ENCODE assay signal across 16 mouse cellular contexts in genomic region chr17:83307641-83308296, GRCm38 (mm10). TPM values are rescaled to one million over a fixed set of nuclear protein-coding genes. Genes with fewer than 3 reads are reported as not detected.
DNase-seq lines count a peak whose midpoint lies in the region; ATAC-seq and TF ChIP-seq lines count a peak whose summit lies in the region.
"Had no signal": no experiment of that assay in that cellular context is flagged by ENCODE, and none has a peak within 500 bp of the region (broad histone marks: within the 10 kb centered on the region; RNA-seq: fewer than 3 reads in every experiment).

No protein-coding gene starts in this region.

- WGBS in kidney, embryonic 15.5 days, result 55% methylated on average over 11 of the region's 11 CpGs
- 13% methylated on average over 11 of the region's 11 CpGs for WGBS in limb, embryonic 13.5 days
- 58% methylated on average over 11 of the region's 11 CpGs for WGBS in stomach, embryonic 16.5 days
- 62% methylated on average over 11 of the region's 11 CpGs for WGBS in hindbrain, embryonic 13.5 days
- WGBS in kidney, adult 2 months, result 61% methylated on average over 11 of the region's 11 CpGs

- no peak overlapping the region for H3K4me2 ChIP-seq in kidney, embryonic 15.5 days
- peak overlapping the region; percentile 19 for H3K4me2 ChIP-seq in limb, embryonic 13.5 days (replicated peaks)
- H3K4me2 ChIP-seq in stomach, embryonic 16.5 days (ENCODE audit: low read depth, low read length), result no peak overlapping the region
- no peak overlapping the region for H3K4me2 ChIP-seq in hindbrain, embryonic 13.5 days
- H3K4me2 ChIP-seq: forebrain, embryonic 13.5 days; neural tube, embryonic 13.5 days had no signal

- TF ChIP-seq POLR2A in kidney, adult 2 months (IDR thresholded peaks at IDR 0.05; ENCODE audit: low read depth, low read length), result no peak

- H3K36me3 ChIP-seq in kidney, embryonic 15.5 days, result no peaks in the 10 kb centered on the region
- H3K36me3 ChIP-seq in limb, embryonic 13.5 days, result no peaks in the 10 kb centered on the region
- no peaks in the 10 kb centered on the region for H3K36me3 ChIP-seq in stomach, embryonic 16.5 days (ENCODE audit: control insufficient read depth, insufficient read depth, low read length)
- H3K36me3 ChIP-seq in hindbrain, embryonic 13.5 days, result no peaks in the 10 kb centered on the region
- H3K36me3 ChIP-seq in kidney, adult 2 months (ENCODE audit: control insufficient read depth, insufficient read depth, low read length), result no peaks in the 10 kb centered on the region
- H3K36me3 ChIP-seq: neural tube, embryonic 13.5 days had no signal

- no peak overlapping the region for H3K4me3 ChIP-seq in kidney, embryonic 15.5 days (replicated peaks)
- no peak overlapping the region for H3K4me3 ChIP-seq in limb, embryonic 13.5 days
- H3K4me3 ChIP-seq in stomach, embryonic 16.5 days (replicated peaks; ENCODE audit: low read length), result no peak overlapping the region
- no peak overlapping the region for H3K4me3 ChIP-seq in hindbrain, embryonic 13.5 days
- no peak overlapping the region for H3K4me3 ChIP-seq in kidney, adult 2 months (ENCODE audit: insufficient read depth, low read depth, low read length)
- H3K4me3 ChIP-seq: forebrain, embryonic 13.5 days; neural tube, embryonic 13.5 days had no signal

- H3K9me3 ChIP-seq in kidney, embryonic 15.5 days (replicated peaks), result no peaks in the 10 kb centered on the region
- H3K9me3 ChIP-seq in limb, embryonic 13.5 days, result no peaks in the 10 kb centered on the region
- H3K9me3 ChIP-seq in stomach, embryonic 16.5 days (replicated peaks; ENCODE audit: control insufficient read depth, low read length), result no peaks in the 10 kb centered on the region
- H3K9me3 ChIP-seq in hindbrain, embryonic 13.5 days, result no peaks in the 10 kb centered on the region
- H3K9me3 ChIP-seq: forebrain, embryonic 13.5 days; neural tube, embryonic 13.5 days had no signal

- TF ChIP-seq CTCF in kidney, adult 2 months (conservative IDR thresholded peaks at IDR 0.05; ENCODE audit: insufficient read depth, insufficient read length, low read depth, low read length), result no peak

- H3K4me1 ChIP-seq in kidney, embryonic 15.5 days, result peaks cover 30% of the 10 kb centered on the region
- peaks cover 42% of the 10 kb centered on the region for H3K4me1 ChIP-seq in limb, embryonic 13.5 days
- peaks cover 32% of the 10 kb centered on the region for H3K4me1 ChIP-seq in stomach, embryonic 16.5 days (ENCODE audit: control insufficient read depth, insufficient read depth, low read length)
- H3K4me1 ChIP-seq in hindbrain, embryonic 13.5 days (replicated peaks), result peaks cover 9% of the 10 kb centered on the region
- H3K4me1 ChIP-seq in kidney, adult 2 months (ENCODE audit: control insufficient read depth, insufficient read depth, low read length), result peaks cover 2% of the 10 kb centered on the region; the same call in 1 of the 2 replicates

- no peak for ATAC-seq in kidney, embryonic 15.5 days (replicated peaks; ENCODE audit: low FRiP score)
- ATAC-seq in hematopoietic stem cell, adult 5-6 weeks (replicated peaks in 1 of 2; ENCODE audit: insufficient read depth in 1 of 2, low FRiP score in 2 of 2, low TSS enrichment in 1 of 2, low read depth in 1 of 2, poor library complexity in 2 of 2, severe bottlenecking in 2 of 2), result peak; percentile 37 to 43; a peak in 3 of 4 replicates
- ATAC-seq in limb, embryonic 13.5 days (ENCODE audit: low FRiP score, low read depth), result no peak
- peak; percentile 43; the same call in 1 of the 2 replicates for ATAC-seq in stomach, embryonic 16.5 days (ENCODE audit: insufficient read depth, low FRiP score)
- ATAC-seq in hindbrain, embryonic 13.5 days (ENCODE audit: low FRiP score), result no peak
- ATAC-seq: forebrain, embryonic 13.5 days; hindbrain, postnatal 0 days had no signal

- DNase-seq in kidney, postnatal 36 days, result no peak
- no peak for DNase-seq in ovary, adult 18-20 months (ENCODE audit: low spot score)
- DNase-seq in kidney, adult 2 months, result no peak
- DNase-seq: cerebellum, adult 11-12 months; heart, postnatal 14 days; left cerebral cortex, postnatal 4 days; thymus, postnatal 4 days had no signal

- H3K27ac ChIP-seq in kidney, embryonic 15.5 days, result peak overlapping the region; percentile 28; the same call in 1 of the 2 replicates
- H3K27ac ChIP-seq in limb, embryonic 13.5 days, result no peak overlapping the region
- peak overlapping the region; percentile 82 for H3K27ac ChIP-seq in stomach, embryonic 16.5 days (ENCODE audit: low read length)
- no peak overlapping the region for H3K27ac ChIP-seq in hindbrain, embryonic 13.5 days
- no peak overlapping the region for H3K27ac ChIP-seq in kidney, adult 2 months (ENCODE audit: insufficient read depth, low read depth, low read length)
- H3K27ac ChIP-seq: forebrain, embryonic 13.5 days; hindbrain, postnatal 0 days; kidney, postnatal 0 days; neural tube, embryonic 13.5 days had no signal

- no peaks in the 10 kb centered on the region for H3K27me3 ChIP-seq in kidney, embryonic 15.5 days
- H3K27me3 ChIP-seq in limb, embryonic 13.5 days, result no peaks in the 10 kb centered on the region
- no peaks in the 10 kb centered on the region for H3K27me3 ChIP-seq in stomach, embryonic 16.5 days (ENCODE audit: control insufficient read depth, insufficient read depth, low read length)
- H3K27me3 ChIP-seq in hindbrain, embryonic 13.5 days, result no peaks in the 10 kb centered on the region
- H3K27me3 ChIP-seq in kidney, adult 2 months (replicated peaks; ENCODE audit: control insufficient read depth, insufficient read depth, low read length), result no peaks in the 10 kb centered on the region
- H3K27me3 ChIP-seq: forebrain, embryonic 13.5 days; neural tube, embryonic 13.5 days had no signal

- no peak overlapping the region for H3K9ac ChIP-seq in kidney, embryonic 15.5 days
- H3K9ac ChIP-seq in limb, embryonic 13.5 days, result no peak overlapping the region
- H3K9ac ChIP-seq in stomach, embryonic 16.5 days (ENCODE audit: low read length), result no peak overlapping the region
- H3K9ac ChIP-seq in hindbrain, embryonic 13.5 days, result no peak overlapping the region
- H3K9ac ChIP-seq: forebrain, embryonic 13.5 days; neural tube, embryonic 13.5 days had no signal

RNA-seq across cellular contexts. Expression of gene Eml4, which starts 43.0 kb away (rescaled TPM):
- 35.6 and 37.3 TPM in 2 replicates for polyA plus RNA-seq in kidney, embryonic 15.5 days (2015; fragmentation: Nextera tagmentation; extraction: Ambion mirVana)
- 90.9 and 91.0 TPM in 2 replicates for total RNA-seq in hematopoietic stem cell, adult 5-6 weeks (2017)
- polyA plus RNA-seq in limb, embryonic 13.5 days (2015; fragmentation: Nextera tagmentation; extraction: Ambion mirVana), result 42.1 and 46.8 TPM in 2 replicates
- 21.4 and 24.2 TPM in 2 replicates for polyA plus RNA-seq in stomach, embryonic 16.5 days (2015; fragmentation: Nextera tagmentation; extraction: Ambion mirVana)
- polyA plus RNA-seq in hindbrain, embryonic 13.5 days (2015; fragmentation: Nextera tagmentation; extraction: Ambion mirVana), result 32.3 and 32.5 TPM in 2 replicates
- 6.1 and 7.1 TPM in 2 replicates for polyA plus RNA-seq in kidney, adult 2 months (2012; rRNA removed)

Comparison
In these comparisons a context has a peak if more than half of its experiments do, and no peak if none do; other contexts are left out.
1. H3K27ac ChIP-seq: peak in kidney, embryonic 15.5 days (single experiment) and stomach, embryonic 16.5 days (single experiment); none in limb, embryonic 13.5 days (single experiment), hindbrain, embryonic 13.5 days (single experiment) and kidney, adult 2 months (single experiment).
2. ATAC-seq: peak in hematopoietic stem cell, adult 5-6 weeks (2 of 2) and stomach, embryonic 16.5 days (single experiment); none in kidney, embryonic 15.5 days (single experiment), limb, embryonic 13.5 days (single experiment) and hindbrain, embryonic 13.5 days (single experiment).